Mouse (Mus musculus): Measurements from ENCODE around the gene Atp8b3.
A peak's percentile ranks its signal among the peaks of the same experiment; 100 is the strongest.

DNA sequence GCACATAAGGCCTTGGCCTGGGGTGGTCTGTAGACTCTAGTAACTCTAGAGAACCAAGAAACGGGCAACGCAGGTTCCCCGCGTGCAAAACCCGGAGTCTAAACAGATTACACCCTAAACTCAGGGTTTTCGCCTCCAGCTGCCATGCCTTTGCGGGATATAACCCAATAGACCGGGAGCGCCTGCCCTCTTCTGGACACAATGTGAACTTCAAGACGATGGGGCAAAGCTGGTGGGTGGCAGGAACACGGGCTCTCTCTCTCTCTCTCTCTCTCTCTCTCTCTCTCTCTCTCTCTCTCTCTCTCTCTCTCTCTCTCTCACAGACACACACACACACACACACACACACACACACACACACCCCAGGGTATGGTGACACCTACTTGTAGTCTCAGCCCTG is 32.7 kb downstream of the Atp8b3 start:
- peak; percentile 64; the same call in 1 of the 2 replicates for TF ChIP-seq CTCF (IDR thresholded peaks at IDR 0.05; ENCODE audit: control insufficient read depth, insufficient read depth, insufficient replicate concordance, low read depth, low read length)
- TF ChIP-seq POLR2A (IDR thresholded peaks at IDR 0.05; ENCODE audit: control insufficient read depth, low read depth, low read length) = no peak

All from testis, adult 2 months (tissue).